ENCODE assay signal across 9 mouse cellular contexts in the genomic region with DNA sequence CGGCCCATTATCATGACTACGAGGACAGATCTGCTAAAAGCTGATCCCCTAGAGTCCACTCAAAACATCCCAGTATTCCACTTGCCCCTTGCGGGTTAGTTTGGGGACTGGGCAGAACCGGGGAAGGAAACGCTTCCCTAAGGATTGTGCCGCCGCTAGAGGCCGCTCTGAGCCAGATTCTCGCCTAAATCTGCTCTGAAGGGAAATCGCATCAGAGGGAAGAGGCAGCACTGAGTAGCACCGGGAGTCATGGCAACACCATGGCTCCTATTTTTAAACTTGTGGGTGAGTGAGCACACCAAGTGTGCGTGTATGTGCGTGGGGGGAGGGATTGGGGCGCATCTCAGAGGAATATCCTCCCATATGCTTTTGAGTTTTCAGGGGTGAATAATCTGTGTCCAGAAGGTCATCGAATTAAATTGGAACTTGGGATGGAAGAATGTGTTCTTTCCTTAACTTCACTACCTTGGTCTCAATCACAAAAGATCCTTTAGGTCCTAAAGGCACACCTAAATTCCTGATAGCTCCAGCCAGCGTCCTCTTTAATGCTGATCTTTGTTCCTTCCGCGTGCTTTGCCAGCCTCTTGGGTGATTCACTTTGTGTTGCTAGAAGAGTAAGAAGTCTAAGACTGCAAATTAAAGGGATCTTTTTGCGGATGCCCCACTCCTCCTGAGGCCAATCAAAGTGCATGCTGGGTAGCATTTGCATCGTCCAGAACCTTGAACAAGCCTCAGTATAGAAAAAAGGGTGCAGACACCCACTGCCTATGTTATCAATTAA.
DNase-seq lines count a peak whose midpoint lies in the region; ATAC-seq and TF ChIP-seq lines count a peak whose summit lies in the region.
"Had no signal": no experiment of that assay in that cellular context is flagged by ENCODE, and none has a peak within 500 bp of the region (broad histone marks: within the 10 kb centered on the region; RNA-seq: fewer than 3 reads in every experiment).

No protein-coding gene starts in this region.

- TF ChIP-seq POLR2A in cortical plate, adult 2 months (IDR thresholded peaks at IDR 0.05; ENCODE audit: extremely low read depth, insufficient read depth, low read length) = 0 out of 2 replicates have a peak, but pooled peaks have one; percentile 16

- no peak overlapping the region for H3K4me3 ChIP-seq in cortical plate, adult 2 months (ENCODE audit: insufficient read depth, low read length)
- H3K4me3 ChIP-seq: lung, embryonic 15.5 days had no signal

- DNase-seq in adrenal gland, adult 8-10 months = peak; percentile 54
- peak; percentile 80 for DNase-seq in gastrocnemius, postnatal 14 days
- peak; percentile 18 for DNase-seq in induced T-regulatory cell, adult 2 months (ENCODE audit: low read depth)
- peak; percentile 92 to 96 for DNase-seq in left cerebral cortex, adult 18-20 months (ENCODE audit: low spot score in 2 of 2)
- peak; percentile 86 to 91 for DNase-seq in right cerebral cortex, postnatal 36 days (ENCODE audit: low spot score in 2 of 2)

- peak; percentile 84 for TF ChIP-seq CTCF in cortical plate, adult 2 months (IDR thresholded peaks at IDR 0.05; ENCODE audit: extremely low read depth, insufficient read depth, low read length)

- H3K4me1 ChIP-seq in cortical plate, adult 2 months (ENCODE audit: control insufficient read depth, insufficient read depth, low read length) = peaks cover 24% of the 10 kb centered on the region
- H3K4me1 ChIP-seq: lung, embryonic 15.5 days had no signal

- peak; percentile 73 for ATAC-seq in megakaryocyte-erythroid progenitor cell, adult 5-6 weeks (replicated peaks; ENCODE audit: low FRiP score, low TSS enrichment, poor library complexity, severe bottlenecking)
- no peak for ATAC-seq in inflammation-experienced regulatory T-cells, adult 6 months

- peak overlapping the region; percentile 91 for H3K27ac ChIP-seq in cortical plate, adult 2 months (ENCODE audit: insufficient read depth, low read length)
- H3K27ac ChIP-seq: lung, embryonic 15.5 days had no signal

- intact Hi-C loops in gastrocnemius, postnatal 14 days (cut with DNase I; ENCODE audit: low total_unique reads) = loop anchor here (2.0 to 5.0 kb wide), 2 partner anchors 225 to 445 kb away; no protein-coding TSS in a partner anchor

Comparison
In these comparisons a context has a peak if more than half of its experiments do, and no peak if none do; other contexts are left out.
1. DNase-seq: peak in every context shown above with its lines; median percentile 94 in left cerebral cortex, adult 18-20 months; 88 in right cerebral cortex, postnatal 36 days; 80 in gastrocnemius, postnatal 14 days; 54 in adrenal gland, adult 8-10 months; 18 in induced T-regulatory cell, adult 2 months.